Mouse (Mus musculus): ENCODE measurements around the gene Rpgr. TPM values are rescaled to one million over a fixed set of nuclear protein-coding genes. Genes with fewer than 3 reads are reported as not detected.

Rpgr gene
- total RNA-seq (2021): 1 to 10 TPM; 2.5 to 3.9 TPM
- long read RNA-seq, experiment 1, partial matches to known transcripts: 0 of 3 reads
- long read RNA-seq, experiment 1, other reads (novel, unspliced or antisense): 2 of 3 reads
- long read RNA-seq, experiment 2, partial matches to known transcripts: 0 of 1 reads
- long read RNA-seq, experiment 2, other reads (novel, unspliced or antisense): 1 of 1 reads

- DNase-seq: peak; percentile 93 to 94
Measured at GRCm38 (mm10) chrX:10216410-10216949, at the start of gene Rpgr. Gene Rpgr (minus strand): TSS chrX:10216920.

- DNase-seq: peak in 1 of 2 experiments; percentile 25
Measured at GRCm38 (mm10) chrX:10258260-10258659, 41.5 kb upstream of the Rpgr start.

GRCm38 (mm10) chrX:10257774-10258173 lies 41.1 kb upstream of the Rpgr start:
- DNase-seq: peak in 1 of 2 experiments; percentile 35

DNA sequence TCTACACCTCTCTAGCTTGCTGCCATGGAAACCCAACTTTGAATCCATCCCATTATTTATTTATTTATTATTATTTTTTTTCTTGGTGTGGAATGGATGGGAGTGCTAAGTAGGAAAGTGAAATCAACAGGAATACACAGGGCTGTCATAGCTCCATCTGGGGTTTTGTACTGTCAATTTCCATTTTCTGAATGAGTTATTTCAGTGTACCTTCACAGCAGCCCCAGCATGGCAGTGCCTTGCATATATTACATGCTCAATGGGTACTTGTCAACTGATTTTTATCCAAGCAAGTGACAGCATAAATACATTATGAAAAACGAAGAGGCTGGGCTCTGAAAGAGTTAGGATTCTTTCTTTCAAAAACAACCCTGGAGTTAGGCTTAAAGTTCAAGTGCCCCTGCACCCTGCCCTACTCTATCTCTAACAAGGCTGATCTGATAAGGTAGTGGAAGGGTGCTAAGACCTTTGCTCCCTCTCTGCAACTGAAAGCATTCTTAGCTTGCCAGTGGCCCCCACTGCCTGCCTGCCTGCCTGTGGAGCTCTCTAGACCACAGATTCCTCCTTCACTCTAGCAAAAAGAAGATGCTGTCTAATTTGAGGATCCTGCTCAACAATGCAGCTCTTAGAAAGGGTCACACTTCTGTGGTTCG lies 35.3 kb upstream of the Rpgr start, which contains the start of gene Otc:
Gene Otc, plus strand, starts transcription at position 454 of the 653 bp plus-strand sequence.
- DNase-seq: no peak

DNA sequence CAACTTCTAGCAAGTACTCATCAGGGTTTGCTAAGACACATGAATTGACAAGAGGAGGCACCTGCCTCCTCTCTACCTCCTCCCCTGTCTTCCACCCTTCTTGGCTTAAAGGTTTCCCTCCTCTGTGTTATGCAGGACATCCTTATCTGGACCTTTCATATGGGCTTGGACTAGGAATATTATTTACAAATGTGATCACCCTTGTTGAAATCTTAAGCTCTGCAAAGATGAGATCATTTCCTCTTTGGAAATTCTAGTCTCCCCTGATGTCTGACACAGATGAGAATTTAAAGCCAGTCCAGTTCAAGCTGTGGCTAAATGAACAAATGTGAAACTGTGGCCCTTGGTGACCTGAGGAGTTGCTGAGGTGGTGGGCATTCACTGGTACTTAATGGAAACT lies 34.6 kb upstream of the Rpgr start:
- no peak for DNase-seq

DNA sequence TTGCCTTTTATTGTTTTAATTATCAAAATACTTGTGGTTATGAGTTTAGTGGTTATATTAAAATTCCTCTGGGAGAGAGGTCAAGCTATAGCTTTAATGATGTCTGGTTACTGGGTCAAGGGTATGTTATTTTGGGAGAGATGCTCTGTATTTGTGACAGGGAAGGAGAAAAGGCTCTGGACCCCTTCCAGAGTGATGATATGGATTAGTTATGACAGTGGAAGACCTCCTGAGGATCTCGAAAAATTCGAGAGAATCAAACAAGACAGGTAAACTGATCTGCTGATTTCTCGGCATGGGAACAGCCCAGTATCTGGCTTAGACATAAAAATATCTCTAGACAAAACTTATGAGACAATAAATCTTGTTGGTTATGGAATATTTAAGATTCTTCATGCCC lies 27.2 kb upstream of the Rpgr start:
- no peak for DNase-seq

DNA sequence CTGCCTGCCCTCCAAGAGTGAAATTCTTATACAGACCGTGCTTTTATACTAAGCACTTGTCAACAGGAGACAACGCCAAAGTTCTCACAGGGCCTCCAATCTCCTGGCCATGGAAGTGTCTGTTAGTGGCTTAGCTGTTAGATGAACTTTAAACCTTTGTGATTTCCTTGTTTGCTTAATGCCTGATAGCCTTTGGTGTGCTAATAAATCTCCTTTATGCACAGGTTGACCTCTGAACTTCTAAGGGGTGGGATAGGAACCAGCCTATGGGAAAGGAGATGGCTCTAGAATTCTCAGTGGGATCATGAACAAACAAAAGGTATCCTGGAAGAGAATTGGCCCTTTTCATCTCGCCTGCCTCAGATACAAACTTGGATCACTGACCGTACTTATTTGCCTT lies 22.8 kb upstream of the Rpgr start:
- no peak for DNase-seq

- peak in 1 of 2 experiments; percentile 8 for DNase-seq
Measured at GRCm38 (mm10) chrX:10234617-10235016, 17.9 kb upstream of the Rpgr start.

GRCm38 (mm10) chrX:10233051-10233450 lies 16.3 kb upstream of the Rpgr start:
- DNase-seq: peak in 1 of 2 experiments; percentile 3

GRCm38 (mm10) chrX:10219281-10219680 lies 2.6 kb upstream of the Rpgr start:
- DNase-seq: peak; percentile 12 to 14

DNA sequence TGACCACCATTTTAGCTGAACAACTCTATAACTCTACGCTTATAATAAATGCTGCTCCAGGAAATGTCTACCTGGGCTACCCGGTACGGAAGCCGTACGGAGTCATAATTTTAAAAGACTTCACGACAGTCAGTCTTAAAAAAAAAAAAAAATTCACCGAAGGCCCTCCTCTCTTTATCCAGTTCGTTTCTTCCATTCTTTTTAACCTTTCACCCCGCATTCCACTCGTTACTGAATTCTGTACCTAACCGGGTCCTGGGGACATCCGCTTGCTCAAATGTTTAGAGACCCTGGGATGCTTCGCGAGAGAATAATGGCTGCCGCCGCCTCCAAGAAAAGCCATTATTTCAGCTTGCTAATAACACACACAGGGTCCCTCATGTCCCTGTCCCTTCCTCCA lies 748 bp downstream of the Rpgr start:
- peak in 1 of 2 experiments; percentile 65 for DNase-seq

DNA sequence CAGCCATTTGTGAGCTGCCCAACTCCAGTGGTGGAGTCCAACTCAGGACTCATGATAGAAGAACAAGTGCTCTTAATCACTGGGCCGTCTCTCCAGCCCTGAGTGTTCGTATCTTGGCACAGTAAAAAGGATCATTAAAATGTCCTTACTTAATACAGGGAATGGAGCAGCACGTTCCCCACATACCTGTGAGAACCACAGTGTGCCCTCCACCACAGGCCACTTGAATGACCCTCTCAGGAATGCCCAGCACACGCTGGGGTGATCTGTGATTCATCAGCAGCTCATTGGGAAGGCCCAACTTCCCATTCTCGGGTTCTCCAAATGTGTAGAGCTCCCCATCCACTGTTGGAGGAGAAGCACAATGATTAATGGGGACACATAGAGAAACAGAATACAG lies 10.8 kb downstream of the Rpgr start:
- no peak for DNase-seq

GRCm38 (mm10) chrX:10201289-10201688 lies 15.4 kb downstream of the Rpgr start:
- peak; percentile 6 to 50 for DNase-seq

- no peak for DNase-seq
Measured at GRCm38 (mm10) chrX:10152390-10152789, 64.3 kb downstream of the Rpgr start.

DNA sequence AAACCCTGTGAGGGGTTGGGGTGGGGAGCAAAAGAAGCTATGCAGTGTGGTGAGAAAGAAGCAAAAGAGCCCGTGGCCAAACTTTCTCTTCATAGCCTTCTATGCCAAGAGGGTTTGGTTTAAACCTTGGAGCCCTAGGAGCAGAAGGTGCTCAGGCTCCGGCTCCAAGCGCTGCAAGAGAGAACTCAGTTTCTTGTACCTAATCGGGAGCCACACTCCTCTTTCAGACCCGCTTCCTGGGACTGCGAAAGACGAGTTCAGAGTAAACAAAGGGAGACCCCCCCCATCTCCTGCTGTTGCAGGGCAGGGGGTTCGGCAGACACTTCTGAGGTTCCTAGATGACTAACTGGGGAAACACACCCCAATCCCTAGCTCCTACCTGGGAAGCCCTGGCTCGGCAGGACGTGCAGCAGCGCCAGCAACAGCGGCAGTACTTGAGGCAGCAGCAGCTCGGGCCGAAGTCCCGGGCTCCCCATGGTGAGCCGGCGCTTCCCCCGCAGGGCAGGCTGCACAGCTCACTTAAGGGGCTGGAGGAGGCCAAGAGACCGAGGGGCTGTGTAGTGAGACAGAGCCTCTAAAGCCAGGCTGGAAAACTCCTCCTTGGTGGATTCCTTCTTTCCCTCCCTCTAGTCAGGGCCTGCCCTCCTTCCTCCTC lies 99.5 kb downstream of the Rpgr start, which contains the start of gene Srpx:
Gene Srpx, minus strand, starts transcription at position 645 of the 655 bp plus-strand sequence.
- peak in 1 of 2 experiments; percentile 1 for DNase-seq

DNA sequence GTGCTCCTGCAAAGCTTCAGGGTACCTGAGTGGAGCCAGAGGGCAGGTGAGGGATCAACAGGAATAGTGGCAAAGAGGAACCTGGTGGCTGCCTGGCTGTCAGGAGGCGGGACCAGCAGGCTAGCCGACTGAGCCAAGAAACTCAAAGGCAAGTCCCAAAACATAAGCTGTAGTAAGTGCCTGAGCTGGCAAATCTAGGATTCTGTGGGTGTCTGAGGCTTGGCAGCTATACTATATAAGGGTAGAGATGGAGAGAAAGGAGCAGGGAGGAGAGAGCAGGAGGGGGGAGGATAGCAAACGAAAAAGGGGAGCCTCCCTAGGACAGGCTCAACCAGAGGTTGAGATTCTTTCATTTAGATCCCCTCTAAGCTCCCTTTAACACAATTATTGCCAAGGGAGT lies 100.9 kb downstream of the Rpgr start:
- no peak for DNase-seq

DNA sequence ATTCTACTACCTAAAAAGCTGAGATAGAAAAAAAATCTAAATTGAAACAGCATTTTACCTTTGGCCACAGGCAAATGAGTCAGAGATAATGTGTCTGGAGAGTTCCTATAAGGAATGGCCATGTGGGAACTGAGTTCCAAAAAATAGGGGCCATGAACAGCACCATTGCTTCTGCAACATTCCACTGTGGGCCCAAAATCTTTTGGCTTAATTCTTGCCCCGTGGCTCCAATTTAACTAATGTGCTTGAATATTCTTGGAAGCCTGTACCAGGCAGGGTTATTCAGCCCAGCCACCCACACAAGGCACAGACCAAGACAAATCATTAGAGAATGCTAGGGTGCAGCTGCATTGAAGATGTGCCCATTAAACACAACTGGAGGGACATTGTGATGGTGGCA lies 106.0 kb downstream of the Rpgr start:
- DNase-seq: no peak

- DNase-seq: peak in 1 of 2 experiments; percentile 21
Measured at GRCm38 (mm10) chrX:10108558-10108957, 108.2 kb downstream of the Rpgr start.

DNA sequence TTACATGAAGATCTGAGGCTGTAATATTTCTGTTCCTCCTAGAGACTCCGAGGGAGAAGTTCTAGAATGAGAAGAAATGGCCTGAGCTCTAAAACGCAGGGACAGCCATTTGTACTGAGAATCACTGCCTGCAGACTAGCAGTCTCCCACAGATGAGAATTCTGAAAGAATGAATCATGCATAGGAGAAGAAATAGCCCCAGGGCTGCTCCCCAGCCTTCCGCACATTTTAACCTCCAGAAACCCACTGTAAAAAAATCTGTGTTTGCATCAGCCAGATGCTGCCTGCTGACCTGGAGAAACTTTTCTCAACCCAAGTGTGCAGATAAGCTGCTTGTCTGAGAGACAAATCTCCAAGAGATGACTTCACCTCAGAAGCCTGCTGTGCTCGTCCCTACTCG lies 111.2 kb downstream of the Rpgr start:
- DNase-seq: no peak

GRCm38 (mm10) chrX:10102739-10103138 lies 114.0 kb downstream of the Rpgr start:
- no peak for DNase-seq

GRCm38 (mm10) chrX:10095797-10096196 lies 120.9 kb downstream of the Rpgr start:
- no peak for DNase-seq

- DNase-seq: no peak
Measured at GRCm38 (mm10) chrX:10080385-10080784, 136.3 kb downstream of the Rpgr start.

- DNase-seq: no peak
Measured at GRCm38 (mm10) chrX:10079981-10080380, 136.7 kb downstream of the Rpgr start.
